Mouse (Mus musculus) ES-Bruce4 (cell line): ENCODE results near the gene Gm867.

Experiments
- EP300 ChIP-seq: IDR thresholded peaks from 2 replicates; pipeline ENCODE4 v1.6.1; 2011; ENCODE audit warnings: low read depth, low read length; ENCODE audit not compliant: insufficient read depth
- POLR2A ChIP-seq: IDR thresholded peaks from one replicate; pipeline ENCODE4 v1.8.1; 2011; ENCODE audit warnings: low read length; ENCODE audit not compliant: insufficient read depth

DNA sequence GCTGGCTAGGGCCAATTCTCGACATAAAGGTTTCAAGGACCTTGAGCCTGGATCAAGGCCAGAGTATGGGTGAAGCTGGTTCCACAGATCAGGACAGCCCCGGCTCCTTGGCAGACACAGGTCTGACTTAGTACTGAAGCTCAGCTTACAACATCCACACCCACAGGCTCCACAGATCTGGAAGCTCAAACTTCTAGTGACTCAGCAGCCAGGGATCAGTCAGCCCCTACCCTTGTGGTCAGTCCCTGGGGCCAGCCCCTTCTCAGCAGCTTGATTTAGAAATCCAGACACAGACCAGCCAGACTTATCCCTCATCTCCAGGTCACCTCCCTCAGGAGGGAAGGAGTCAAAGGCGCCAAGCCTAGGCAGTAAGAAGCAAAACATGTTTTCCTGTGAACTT is 41.6 kb downstream of the Gm867 start:
- TF ChIP-seq POLR2A = no peak
- TF ChIP-seq EP300 = no peak
